In genomic region chr7:144784176-144784575, GRCm38 (mm10) we compare ENCODE assay signal across 31 mouse cellular contexts. TPM values are rescaled to one million over a fixed set of nuclear protein-coding genes. Genes with fewer than 3 reads are reported as not detected.
DNase-seq lines count a peak whose midpoint lies in the region; ATAC-seq and TF ChIP-seq lines count a peak whose summit lies in the region.
"Had no signal": no experiment of that assay in that cellular context is flagged by ENCODE, and none has a peak within 500 bp of the region (broad histone marks: within the 10 kb centered on the region; RNA-seq: fewer than 3 reads in every experiment).

No protein-coding gene starts in this region.

- no peak overlapping the region for H3K4me3 ChIP-seq in heart, embryonic 12.5 days
- H3K4me3 ChIP-seq in embryonic facial prominence, embryonic 10.5 days = no peak overlapping the region
- no peak overlapping the region for H3K4me3 ChIP-seq in liver, embryonic 11.5 days (ENCODE audit: low read depth, low read length)
- H3K4me3 ChIP-seq in liver, postnatal 0 days (ENCODE audit: low read depth, low read length) = no peak overlapping the region
- H3K4me3 ChIP-seq: embryonic facial prominence, embryonic 12.5 days; forebrain, embryonic 15.5 days; heart, embryonic 15.5 days; layer of hippocampus, adult 2 months; limb, embryonic 12.5 days; midbrain, embryonic 12.5 days had no signal

- WGBS in heart, embryonic 12.5 days = 58% methylated on average over 4 of the region's 4 CpGs
- WGBS in embryonic facial prominence, embryonic 10.5 days = 69% methylated on average over 4 of the region's 4 CpGs
- 61% methylated on average over 4 of the region's 4 CpGs for WGBS in liver, embryonic 11.5 days
- 50% methylated on average over 4 of the region's 4 CpGs for WGBS in liver, postnatal 0 days (ENCODE audit: insufficient replicate concordance)

- no peak for TF ChIP-seq CTCF in liver, postnatal 0 days (IDR thresholded peaks at IDR 0.05; ENCODE audit: low read depth)

- TF ChIP-seq EP300 in liver, postnatal 0 days (IDR thresholded peaks at IDR 0.05; ENCODE audit: low read depth) = no peak

- no peak overlapping the region for H3K9ac ChIP-seq in heart, embryonic 12.5 days
- H3K9ac ChIP-seq in liver, embryonic 11.5 days (ENCODE audit: low read depth, low read length) = peak overlapping the region; percentile 13; the same call in 1 of the 2 replicates
- peak overlapping the region; percentile 26; the same call in 1 of the 2 replicates for H3K9ac ChIP-seq in liver, postnatal 0 days (replicated peaks)
- H3K9ac ChIP-seq: embryonic facial prominence, embryonic 12.5 days; forebrain, embryonic 15.5 days; heart, embryonic 15.5 days; limb, embryonic 12.5 days had no signal

- peaks cover 31% of the 10 kb centered on the region for H3K4me1 ChIP-seq in heart, embryonic 12.5 days (replicated peaks)
- H3K4me1 ChIP-seq in embryonic facial prominence, embryonic 10.5 days = 0 out of 2 replicates have a peak, but pooled peaks cover 8% of the 10 kb centered on the region
- H3K4me1 ChIP-seq in liver, embryonic 11.5 days (replicated peaks; ENCODE audit: control insufficient read depth, insufficient read depth, low read length) = peaks cover 71% of the 10 kb centered on the region
- peaks cover 50% of the 10 kb centered on the region for H3K4me1 ChIP-seq in liver, postnatal 0 days (ENCODE audit: insufficient read depth)
- H3K4me1 ChIP-seq: embryonic facial prominence, embryonic 12.5 days; forebrain, embryonic 15.5 days; limb, embryonic 12.5 days; midbrain, embryonic 12.5 days had no signal

- 0 out of 2 replicates have a peak overlapping the region, but pooled peaks have one; percentile 6 for H3K27ac ChIP-seq in heart, embryonic 12.5 days (ENCODE audit: poor library complexity, severe bottlenecking)
- H3K27ac ChIP-seq in embryonic facial prominence, embryonic 10.5 days (replicated peaks) = peak overlapping the region; percentile 45; the same call in 1 of the 2 replicates
- H3K27ac ChIP-seq in liver, embryonic 11.5 days (ENCODE audit: low read depth, low read length) = peak overlapping the region; percentile 96; the same call in 1 of the 2 replicates
- no peak overlapping the region for H3K27ac ChIP-seq in liver, postnatal 0 days (ENCODE audit: low read depth)
- H3K27ac ChIP-seq: embryonic facial prominence, embryonic 12.5 days; forebrain, embryonic 15.5 days; heart, embryonic 15.5 days; layer of hippocampus, adult 2 months; limb, embryonic 12.5 days; midbrain, embryonic 12.5 days had no signal

- ATAC-seq in heart, embryonic 12.5 days (ENCODE audit: insufficient number of reproducible peaks, low FRiP score) = peak; percentile 11; the same call in 1 of the 2 replicates
- no peak for ATAC-seq in liver, embryonic 11.5 days (replicated peaks; ENCODE audit: low FRiP score)
- ATAC-seq in liver, postnatal 0 days = no peak
- ATAC-seq: forebrain, embryonic 15.5 days; hindbrain, embryonic 16.5 days; intestine, embryonic 16.5 days had no signal

- H3K36me3 ChIP-seq in heart, embryonic 12.5 days = no peaks in the 10 kb centered on the region
- H3K36me3 ChIP-seq in embryonic facial prominence, embryonic 10.5 days (replicated peaks) = no peaks in the 10 kb centered on the region
- H3K36me3 ChIP-seq in liver, embryonic 11.5 days (ENCODE audit: control insufficient read depth, insufficient read depth, low read length) = no peaks in the 10 kb centered on the region
- no peaks in the 10 kb centered on the region for H3K36me3 ChIP-seq in liver, postnatal 0 days (replicated peaks; ENCODE audit: insufficient read depth, low read length)
- H3K36me3 ChIP-seq: embryonic facial prominence, embryonic 12.5 days; forebrain, embryonic 15.5 days; heart, embryonic 15.5 days; limb, embryonic 12.5 days; midbrain, embryonic 12.5 days had no signal

- DNase-seq in heart, postnatal 4 days = no peak
- no peak for DNase-seq in embryonic facial prominence, embryonic 10.5 days (ENCODE audit: low spot score)
- no peak for DNase-seq in liver, embryonic 11.5 days (ENCODE audit: low spot score)
- no peak for DNase-seq in liver, postnatal 0 days
- DNase-seq in kidney, adult 9 months = no peak
- no peak for DNase-seq in cerebellum, adult 8-10 months
- DNase-seq: adrenal gland, adult 2 months; B cell, adult 2 months; cerebellum, adult 9-11 months; kidney, postnatal 25 days; lung, adult 2 months; lung, postnatal 14 days; retina, postnatal 1 day had no signal

- no peak overlapping the region for H3K4me2 ChIP-seq in heart, embryonic 12.5 days
- H3K4me2 ChIP-seq in liver, embryonic 11.5 days = 0 out of 2 replicates have a peak overlapping the region, but pooled peaks have one; percentile 0
- no peak overlapping the region for H3K4me2 ChIP-seq in liver, postnatal 0 days (ENCODE audit: low read depth, low read length)
- H3K4me2 ChIP-seq: embryonic facial prominence, embryonic 12.5 days; forebrain, embryonic 15.5 days; heart, embryonic 15.5 days; limb, embryonic 12.5 days; midbrain, embryonic 12.5 days had no signal

- H3K9me3 ChIP-seq in heart, embryonic 12.5 days (replicated peaks) = no peaks in the 10 kb centered on the region
- no peaks in the 10 kb centered on the region for H3K9me3 ChIP-seq in embryonic facial prominence, embryonic 10.5 days
- no peaks in the 10 kb centered on the region for H3K9me3 ChIP-seq in liver, embryonic 11.5 days (ENCODE audit: control insufficient read depth, low read length)
- no peaks in the 10 kb centered on the region for H3K9me3 ChIP-seq in liver, postnatal 0 days (ENCODE audit: low read length)
- H3K9me3 ChIP-seq: embryonic facial prominence, embryonic 12.5 days; forebrain, embryonic 15.5 days; heart, embryonic 15.5 days; limb, embryonic 12.5 days; midbrain, embryonic 12.5 days had no signal

- peaks cover 82% of the 10 kb centered on the region for H3K27me3 ChIP-seq in heart, embryonic 12.5 days (replicated peaks)
- H3K27me3 ChIP-seq in embryonic facial prominence, embryonic 10.5 days (replicated peaks; ENCODE audit: low read depth, poor library complexity, severe bottlenecking) = peaks cover 82% of the 10 kb centered on the region
- no peaks in the 10 kb centered on the region for H3K27me3 ChIP-seq in liver, embryonic 11.5 days (replicated peaks; ENCODE audit: control insufficient read depth, insufficient read depth, low read length)
- H3K27me3 ChIP-seq in liver, postnatal 0 days (ENCODE audit: insufficient read depth, low read length) = no peaks in the 10 kb centered on the region
- H3K27me3 ChIP-seq: forebrain, embryonic 15.5 days had no signal

RNA-seq across cellular contexts. Expression of gene Ano1, which starts 32.4 kb away (rescaled TPM):
- polyA plus RNA-seq in heart, embryonic 12.5 days (2016; fragmentation: Nextera tagmentation; extraction: Ambion mirVana) = 12.7 and 13.4 TPM in 2 replicates
- total RNA-seq in heart, postnatal 4 days (2021) = 10 to 100 TPM; 12.5 to 15.9 TPM
- 8.7 and 11.3 TPM in 2 replicates for polyA plus RNA-seq in embryonic facial prominence, embryonic 10.5 days (2016; fragmentation: Nextera tagmentation; extraction: Ambion mirVana)
- polyA plus RNA-seq in liver, embryonic 11.5 days (2014; fragmentation: Nextera tagmentation; extraction: Ambion mirVana) = 10.2 and 13.2 TPM in 2 replicates
- 0.47 and 1.1 TPM in 2 replicates for polyA plus RNA-seq in liver, postnatal 0 days (2015; fragmentation: Nextera tagmentation; extraction: Ambion mirVana)
- total RNA-seq: CH12.LX; megakaryocyte progenitor cell, adult 5-6 weeks had no signal

RNA-seq across cellular contexts. Expression of gene Fgf3, which starts 53.7 kb away (rescaled TPM):
- polyA plus RNA-seq in heart, embryonic 12.5 days (2016; fragmentation: Nextera tagmentation; extraction: Ambion mirVana) = 0.13 and 0.20 TPM in 2 replicates
- total RNA-seq in heart, postnatal 4 days (2021) = not detected
- polyA plus RNA-seq in embryonic facial prominence, embryonic 10.5 days (2016; fragmentation: Nextera tagmentation; extraction: Ambion mirVana) = 0.96 and 1.3 TPM in 2 replicates
- 0.21 and 0.35 TPM in 2 replicates for polyA plus RNA-seq in liver, embryonic 11.5 days (2014; fragmentation: Nextera tagmentation; extraction: Ambion mirVana)
- polyA plus RNA-seq in liver, postnatal 0 days (2015; fragmentation: Nextera tagmentation; extraction: Ambion mirVana) = not detected in 2 replicates
- total RNA-seq: CH12.LX; gastrocnemius, adult 8-10 months; layer of hippocampus, postnatal 25 days; MEL; monocyte, adult 5-6 weeks had no signal
- polyA plus RNA-seq: gonadal fat pad, adult 2 months; heart, embryonic 15.5 days; intestine, embryonic 16.5 days; limb, embryonic 12.5 days; lung, adult 2 months; testis, adult 2 months; urinary bladder, adult 2 months had no signal
